15 mouse cellular contexts compared by ENCODE assay signal in the genomic region with DNA sequence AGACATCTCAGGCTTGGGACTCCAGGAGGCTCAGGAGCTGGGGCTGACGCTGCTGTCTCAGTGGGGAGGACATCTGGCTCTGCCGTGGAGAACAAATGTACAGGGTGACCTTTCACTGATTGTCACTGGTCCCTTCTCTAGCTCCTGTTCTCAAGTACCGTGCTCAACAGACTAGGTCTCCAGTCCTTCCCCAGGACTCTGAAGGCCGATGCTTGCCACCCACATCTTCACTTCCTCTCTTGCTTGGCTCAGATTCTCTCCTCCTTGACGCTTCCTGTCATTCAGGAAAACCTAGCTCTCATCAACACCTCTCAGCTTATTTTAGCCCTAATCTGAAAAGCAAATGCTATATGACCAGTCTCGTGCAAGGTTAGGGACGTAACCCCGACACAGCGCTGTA. TPM values are rescaled to one million over a fixed set of nuclear protein-coding genes. Genes with fewer than 3 reads are reported as not detected.
A peak's percentile ranks its signal among the peaks of the same experiment; 100 is the strongest.
DNase-seq lines count a peak whose midpoint lies in the region; ATAC-seq lines count a peak whose summit lies in the region.
"Had no signal": no experiment of that assay in that cellular context is flagged by ENCODE, and none has a peak within 500 bp of the region (broad histone marks: within the 10 kb centered on the region; RNA-seq: fewer than 3 reads in every experiment).

No protein-coding gene starts in this region.

- intact Hi-C loops in heart, postnatal 25 days (cut with DNase I) = no loop called here

- ATAC-seq in granulocyte monocyte progenitor cell, adult 5-6 weeks (replicated peaks; ENCODE audit: poor library complexity, severe bottlenecking) = peak; percentile 15; the same call in 1 of the 2 replicates
- ATAC-seq: liver, postnatal 0 days; lung, postnatal 0 days; Patski had no signal

- peak; percentile 33 to 45 for DNase-seq in cerebellum, postnatal 25 days
- no peak for DNase-seq in cerebellum, adult 8-10 months
- peak; percentile 92 for DNase-seq in heart, adult 11 months
- DNase-seq in heart, postnatal 25 days (ENCODE audit: low spot score) = no peak
- peak; percentile 37 for DNase-seq in brain, adult 2 months (ENCODE audit: low read depth, low spot score)
- DNase-seq in kidney, postnatal 10 days = no peak
- DNase-seq in thymus, adult 18-20 months = no peak
- DNase-seq: adrenal gland, adult 2 months; liver, postnatal 0 days; thymus, adult 2 months; thymus, postnatal 4 days had no signal

RNA-seq across cellular contexts. Expression of a gene that starts 31.0 kb away (rescaled TPM):
- total RNA-seq in heart, postnatal 25 days (2021) = 10 to 100 TPM; 19.1 to 21.1 TPM
- total RNA-seq in granulocyte monocyte progenitor cell, adult 5-6 weeks (2014; fragmentation: Nextera tagmentation) = 21.9 and 22.5 TPM in 2 replicates
- total RNA-seq in granulocyte monocyte progenitor cell, adult 5-6 weeks (2017) = 20.2 and 21.9 TPM in 2 replicates

RNA-seq across cellular contexts. Expression of a gene that starts 56.0 kb away (rescaled TPM):
- total RNA-seq in heart, postnatal 25 days (2021) = 10 to 100 TPM; 17.1 to 20.0 TPM
- total RNA-seq in granulocyte monocyte progenitor cell, adult 5-6 weeks (2014; fragmentation: Nextera tagmentation) = not detected in 2 replicates
- total RNA-seq in granulocyte monocyte progenitor cell, adult 5-6 weeks (2017) = 0.04 TPM in 1 of 2 replicates, not detected in the other
- total RNA-seq: neutrophil, adult 5-6 weeks had no signal

Comparison
In these comparisons a context has a peak if more than half of its experiments do, and no peak if none do; other contexts are left out.
1. DNase-seq: peak in cerebellum, postnatal 25 days (2 of 2), heart, adult 11 months (single experiment) and brain, adult 2 months (single experiment); none in cerebellum, adult 8-10 months (single experiment), heart, postnatal 25 days (single experiment), kidney, postnatal 10 days (single experiment) and thymus, adult 18-20 months (0 of 2).
2. RNA of a gene that starts 56.0 kb away (total RNA-seq): 17.1 to 20.0 TPM in heart, postnatal 25 days; 0.04 TPM in granulocyte monocyte progenitor cell, adult 5-6 weeks; every median in the first group is over 10 times any median in the second.